Comparison of ENCODE assay signal across 8 mouse cellular contexts in genomic region chr15:11398676-11399350, GRCm38 (mm10). TPM values are rescaled to one million over a fixed set of nuclear protein-coding genes. Genes with fewer than 3 reads are reported as not detected.
DNase-seq lines count a peak whose midpoint lies in the region; ATAC-seq and TF ChIP-seq lines count a peak whose summit lies in the region.

No protein-coding gene starts in this region.

- no peak for TF ChIP-seq EP300 in heart, postnatal 0 days (IDR thresholded peaks at IDR 0.05; ENCODE audit: low read depth)

- no peak for ATAC-seq in heart, postnatal 0 days (ENCODE audit: insufficient read depth, low read depth)
- ATAC-seq in liver, embryonic 16.5 days (ENCODE audit: low read depth), result no peak
- no peak for ATAC-seq in granulocyte monocyte progenitor cell, adult 5-6 weeks (replicated peaks; ENCODE audit: poor library complexity, severe bottlenecking)

- H3K4me2 ChIP-seq in heart, postnatal 0 days (ENCODE audit: low read depth, low read length), result peak overlapping the region; percentile 91
- H3K4me2 ChIP-seq in liver, embryonic 16.5 days (ENCODE audit: low read depth, low read length), result peak overlapping the region; percentile 82

- peak; percentile 15 for DNase-seq in kidney, adult 9 months
- DNase-seq in kidney, postnatal 10 days, result no peak
- DNase-seq in adipocyte (ENCODE audit: low spot score), result peak; percentile 21
- DNase-seq in heart, postnatal 0 days (ENCODE audit: low spot score), result no peak
- DNase-seq in urinary bladder, postnatal 36 days (ENCODE audit: low spot score in 2 of 2), result no peak
- no peak for DNase-seq in layer of hippocampus, adult 18-20 months (ENCODE audit: low spot score in 2 of 2)

- H3K9ac ChIP-seq in heart, postnatal 0 days (replicated peaks; ENCODE audit: low read depth, low read length), result peak overlapping the region; percentile 80
- H3K9ac ChIP-seq in liver, embryonic 16.5 days (ENCODE audit: low read depth, low read length), result peak overlapping the region; percentile 87

- peaks cover 7% of the 10 kb centered on the region; the same call in 1 of the 2 replicates for H3K4me1 ChIP-seq in heart, postnatal 0 days (ENCODE audit: control insufficient read depth, insufficient read depth)
- H3K4me1 ChIP-seq in liver, embryonic 16.5 days (ENCODE audit: control insufficient read depth, low read depth, low read length), result peaks cover 12% of the 10 kb centered on the region

- H3K27me3 ChIP-seq in heart, postnatal 0 days (ENCODE audit: control insufficient read depth, insufficient read depth, low read length), result no peaks in the 10 kb centered on the region
- H3K27me3 ChIP-seq in liver, embryonic 16.5 days (ENCODE audit: control insufficient read depth, insufficient read depth, low read depth, low read length), result no peaks in the 10 kb centered on the region

- H3K9me3 ChIP-seq in heart, postnatal 0 days (replicated peaks; ENCODE audit: control insufficient read depth, low read length), result no peaks in the 10 kb centered on the region
- no peaks in the 10 kb centered on the region for H3K9me3 ChIP-seq in liver, embryonic 16.5 days (replicated peaks; ENCODE audit: control insufficient read depth, low read length)

- no peak for TF ChIP-seq CTCF in heart, postnatal 0 days (IDR thresholded peaks at IDR 0.05; ENCODE audit: low read depth)

- peak overlapping the region; percentile 63 for H3K27ac ChIP-seq in heart, postnatal 0 days (ENCODE audit: low read depth)
- H3K27ac ChIP-seq in liver, embryonic 16.5 days (ENCODE audit: low read length), result peak overlapping the region; percentile 71

- 4% methylated on average over 10 of the region's 10 CpGs for WGBS in heart, postnatal 0 days
- WGBS in liver, embryonic 16.5 days (ENCODE audit: insufficient replicate concordance), result 2% methylated on average over 10 of the region's 10 CpGs

- peak overlapping the region; percentile 96 for H3K4me3 ChIP-seq in heart, postnatal 0 days (ENCODE audit: low read depth, low read length)
- peak overlapping the region; percentile 87 for H3K4me3 ChIP-seq in liver, embryonic 16.5 days (ENCODE audit: low read depth, low read length)

- H3K36me3 ChIP-seq in heart, postnatal 0 days (replicated peaks; ENCODE audit: control insufficient read depth, insufficient read depth, low read length), result peaks cover 25% of the 10 kb centered on the region
- H3K36me3 ChIP-seq in liver, embryonic 16.5 days (ENCODE audit: control insufficient read depth, insufficient read depth), result peaks cover under 1% of the 10 kb centered on the region; the same call in 1 of the 2 replicates

RNA-seq across cellular contexts. Expression of gene Tars, which starts 0.7 kb away (rescaled TPM):
- 11.2 and 18.8 TPM in 2 replicates for total RNA-seq in heart, postnatal 0 days (2014; rRNA removed; ENCODE audit: low replicate concordance)
- polyA plus RNA-seq in heart, postnatal 0 days (2015; fragmentation: Nextera tagmentation; extraction: Ambion mirVana), result 20.0 and 22.3 TPM in 2 replicates
- polyA plus RNA-seq in liver, embryonic 16.5 days (2015; fragmentation: Nextera tagmentation; extraction: Ambion mirVana), result 33.3 and 35.7 TPM in 2 replicates
- total RNA-seq in layer of hippocampus, adult 18-20 months (2021), result 10 to 100 TPM; 33.7 to 35.0 TPM
- total RNA-seq in granulocyte monocyte progenitor cell, adult 5-6 weeks (2014; fragmentation: Nextera tagmentation), result 33.8 and 44.6 TPM in 2 replicates
- 89.7 and 116 TPM in 2 replicates for total RNA-seq in granulocyte monocyte progenitor cell, adult 5-6 weeks (2017)

Comparison
In these comparisons a context has a peak if more than half of its experiments do, and no peak if none do; other contexts are left out.
1. DNase-seq: peak in kidney, adult 9 months (single experiment) and adipocyte (single experiment); none in kidney, postnatal 10 days (single experiment), heart, postnatal 0 days (single experiment), urinary bladder, postnatal 36 days (0 of 2) and layer of hippocampus, adult 18-20 months (0 of 2).